Mouse (Mus musculus) cerebellum, adult 18-20 months (tissue): Measurements from ENCODE around the gene Neurl4.
A peak's percentile ranks its signal among the peaks of the same experiment; 100 is the strongest.

Source experiments
- DNase-seq, 2 experiments: peaks; one replicate each; pipeline ENCODE4 v3.0.0; 2021

The Neurl4 gene

DNA sequence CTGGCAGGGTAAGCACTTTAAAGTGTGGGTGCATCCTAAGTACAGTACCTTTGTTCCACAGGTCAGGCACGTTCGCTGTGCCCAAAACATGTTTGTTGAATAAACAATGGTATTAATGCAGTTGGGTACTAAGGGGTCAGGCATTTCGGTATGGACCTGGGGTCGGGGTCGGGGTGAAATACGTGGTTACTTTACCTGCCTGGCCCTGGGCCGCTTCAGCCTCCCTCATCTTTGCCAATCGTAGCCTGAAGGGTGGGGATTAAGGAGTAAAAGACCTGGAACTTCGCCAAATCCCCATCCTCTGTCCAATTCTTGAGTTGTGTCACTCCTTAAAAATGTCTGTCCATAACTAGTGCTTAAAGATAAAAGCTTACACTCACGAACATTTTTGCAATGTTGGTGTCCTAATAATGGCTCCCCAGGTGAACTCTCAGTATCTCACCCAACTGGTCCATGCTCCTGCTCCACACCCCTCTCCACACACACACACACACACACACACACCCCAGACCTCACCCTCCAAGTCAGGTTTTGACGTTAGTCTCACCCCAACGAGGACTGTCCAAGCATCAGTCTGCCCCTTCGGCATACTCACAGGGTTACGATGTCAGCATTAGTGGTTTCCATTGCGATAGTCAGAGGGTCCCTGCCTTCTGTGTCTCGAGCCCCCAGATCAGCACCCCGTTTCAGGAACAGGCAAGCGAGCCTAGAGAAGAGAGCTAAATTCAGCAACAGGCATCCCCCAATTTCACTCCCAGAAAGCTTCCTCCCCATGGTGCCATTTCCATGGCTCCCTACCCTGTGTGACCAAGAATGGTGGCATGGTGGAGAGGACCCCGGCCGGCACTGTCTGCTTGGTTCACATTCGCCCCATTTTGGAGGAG lies 18.8 kb upstream of the Neurl4 start:
- no peak for DNase-seq

DNA sequence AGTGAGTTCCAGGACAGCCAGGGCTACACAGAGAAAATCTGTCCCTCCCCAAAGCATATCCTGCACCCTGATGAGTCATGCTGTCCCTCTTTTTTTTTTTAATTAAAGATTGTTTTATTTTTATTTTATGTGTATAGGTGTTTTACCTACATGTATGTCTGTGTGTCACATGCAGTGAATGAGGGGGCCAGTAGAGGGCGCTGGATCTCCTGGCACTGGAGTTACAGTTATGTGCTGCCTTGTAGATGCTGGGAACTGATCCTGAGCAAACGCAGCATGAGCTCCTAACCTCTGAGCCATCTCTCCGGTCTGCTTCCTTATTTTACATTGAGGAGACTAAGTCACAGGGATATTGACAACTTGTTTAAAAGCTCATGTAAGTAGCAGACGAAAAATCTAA lies 17.8 kb upstream of the Neurl4 start:
- DNase-seq = peak; percentile 30 to 51

DNA sequence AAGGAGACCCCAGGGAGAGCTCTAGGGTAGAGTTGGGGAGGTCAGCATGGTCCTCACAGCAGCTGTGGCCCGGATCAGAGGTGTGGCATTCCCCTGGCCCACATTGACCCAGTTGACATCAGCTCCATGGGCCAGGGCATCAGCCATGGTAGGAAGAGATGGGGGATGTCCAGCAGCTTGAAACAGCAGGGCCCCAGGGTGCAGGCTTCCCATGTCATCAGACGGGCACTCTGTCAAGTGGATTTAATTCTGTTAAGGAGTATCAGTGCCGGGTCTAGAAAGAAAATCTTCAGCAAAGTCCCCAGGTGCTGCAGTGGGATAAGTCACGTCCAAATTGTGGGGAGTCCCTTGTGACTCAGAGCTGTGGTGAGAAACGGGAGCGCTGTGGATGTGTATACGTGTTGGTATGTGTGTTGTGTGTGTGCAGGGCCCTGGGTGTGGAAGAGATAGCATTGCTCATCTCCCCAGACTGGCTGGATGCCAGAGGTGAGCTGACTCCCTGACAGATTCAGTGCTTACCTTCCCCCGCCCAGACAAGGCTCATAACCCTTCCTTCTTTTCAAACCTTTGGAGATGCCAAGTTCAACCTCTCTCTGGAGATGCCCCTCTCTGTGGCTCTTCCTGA lies 17.2 kb upstream of the Neurl4 start:
- DNase-seq = no peak

DNA sequence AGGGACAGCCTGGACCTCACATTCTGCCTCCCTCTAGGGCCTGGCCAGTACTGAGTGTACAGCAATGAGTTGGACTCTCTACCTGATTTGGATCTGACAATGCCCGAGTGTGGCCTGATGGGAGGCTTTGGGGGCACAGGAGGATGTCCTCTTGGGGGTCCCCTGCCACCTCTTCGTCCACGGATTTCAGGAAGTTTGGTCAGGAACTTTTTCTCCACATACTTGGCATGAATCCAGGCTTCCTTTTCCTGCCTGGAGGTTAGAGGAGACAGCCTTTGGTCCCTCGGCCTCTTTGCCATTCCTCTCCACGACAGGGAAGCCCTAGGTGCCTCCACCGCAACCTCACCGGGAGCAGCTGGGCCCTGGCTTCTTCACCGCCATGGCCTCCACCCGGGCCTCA lies 16.6 kb upstream of the Neurl4 start:
- no peak for DNase-seq

DNA sequence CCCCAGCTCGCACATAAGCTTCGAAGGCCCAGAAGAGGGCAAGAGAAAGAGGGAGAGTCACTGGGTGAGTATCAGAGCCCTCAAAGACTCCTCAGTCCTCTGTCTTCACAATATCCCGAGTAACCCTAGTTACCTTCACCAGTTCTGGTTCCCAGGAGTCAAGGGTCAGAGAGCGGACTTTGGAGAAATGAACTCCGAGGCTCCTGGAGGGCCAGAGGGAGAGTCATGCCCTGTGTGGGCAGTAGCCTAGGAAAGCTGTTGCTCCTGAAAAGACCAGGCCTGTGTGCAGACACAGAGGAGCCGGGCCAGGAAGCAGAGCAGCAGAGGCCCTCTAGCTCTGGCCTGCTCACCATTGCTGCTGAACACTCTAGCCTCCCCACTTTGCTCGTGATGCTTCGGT lies 16.2 kb upstream of the Neurl4 start:
- DNase-seq = no peak

DNA sequence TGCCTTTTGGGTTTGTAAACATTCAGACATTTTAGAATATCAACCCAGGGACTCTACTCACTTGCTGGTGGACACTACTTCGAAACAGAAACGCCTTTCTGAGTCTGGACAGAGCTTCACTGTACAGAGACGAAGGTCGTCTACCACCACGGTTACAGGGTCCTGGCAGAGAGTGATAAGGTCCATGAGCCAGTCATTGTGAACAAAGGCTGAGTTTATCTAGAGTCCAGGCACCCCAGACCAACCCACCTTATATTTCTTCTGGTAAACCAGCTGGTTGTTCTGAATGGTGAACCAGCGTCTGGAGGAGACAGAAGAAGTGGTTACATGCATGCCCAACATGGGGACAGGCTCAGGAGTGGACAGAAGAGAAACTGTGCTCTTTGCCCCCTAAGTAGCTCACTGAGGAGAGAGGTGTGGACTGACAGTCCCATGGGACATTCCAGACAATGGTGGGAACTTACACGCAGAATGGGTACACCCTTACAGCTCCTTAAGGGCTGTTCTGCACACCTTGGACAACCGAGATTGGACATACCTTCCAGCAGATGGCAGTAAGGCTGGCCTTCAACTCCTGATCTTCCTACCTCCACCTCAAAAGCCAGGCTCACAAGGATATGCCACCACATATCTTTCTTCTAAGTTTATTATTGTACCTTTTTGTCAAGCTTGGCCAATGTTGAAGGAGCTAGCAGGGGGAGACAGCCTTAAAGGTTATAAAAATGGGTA lies 13.8 kb upstream of the Neurl4 start:
- no peak for DNase-seq

DNA sequence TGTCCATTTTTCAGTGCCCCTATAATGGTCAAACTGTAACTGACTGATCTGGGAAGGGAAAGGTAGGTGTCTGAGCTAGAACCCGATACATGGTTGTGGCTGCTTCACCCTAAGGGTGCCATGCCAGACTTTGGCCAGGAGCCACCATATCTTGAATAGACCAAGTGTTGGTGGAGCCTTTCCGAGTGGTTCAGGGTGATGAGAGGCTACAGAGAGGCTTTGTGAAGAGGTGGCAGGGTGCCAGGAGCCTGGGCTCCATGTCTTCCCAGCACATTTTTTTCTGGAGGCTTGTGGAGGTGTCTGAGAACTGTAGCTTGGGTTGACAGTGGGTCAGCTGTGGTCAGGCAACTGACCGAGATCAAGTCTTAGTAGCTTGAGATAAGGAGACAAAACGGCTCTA lies 9.4 kb upstream of the Neurl4 start:
- DNase-seq = no peak

DNA sequence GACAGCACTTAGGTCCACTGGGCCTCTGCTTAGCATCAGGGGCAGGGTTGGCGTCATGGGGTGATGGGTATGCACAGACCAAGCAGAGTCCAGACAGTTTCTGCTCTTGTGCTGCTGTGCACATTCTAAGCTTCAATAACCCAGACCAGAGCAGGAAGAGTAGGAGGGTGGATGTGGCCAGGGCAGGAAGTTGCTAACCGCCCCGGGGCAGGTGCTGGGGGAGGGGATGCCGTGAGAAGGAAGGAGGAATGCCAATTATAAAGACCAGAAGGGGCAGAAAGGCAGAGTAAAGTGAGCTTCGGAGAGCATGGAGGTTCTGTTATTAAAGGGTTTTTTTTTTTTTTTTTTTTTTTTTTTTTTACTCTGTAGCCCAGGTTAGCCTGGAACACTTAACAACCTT lies 6.2 kb upstream of the Neurl4 start:
- no peak for DNase-seq

DNA sequence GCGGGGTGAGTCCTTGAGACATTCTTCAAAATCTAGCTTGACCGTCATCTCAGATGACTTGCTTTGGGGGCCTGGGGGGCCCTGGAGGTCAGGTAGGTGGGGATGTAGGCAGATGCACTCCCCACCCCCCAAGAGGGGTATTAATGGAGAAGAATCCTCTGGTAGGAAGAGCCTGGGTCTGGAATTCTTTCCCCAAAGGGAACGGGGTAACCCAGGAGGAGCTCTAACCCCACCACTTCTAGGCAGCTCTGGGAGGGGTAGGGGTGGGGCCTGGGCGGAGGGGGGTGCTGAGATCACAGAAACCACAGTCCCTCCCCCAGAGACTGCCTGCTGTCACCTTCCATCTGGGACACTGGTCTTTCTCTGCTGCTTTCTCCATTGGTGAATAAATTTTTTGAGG lies 5.6 kb upstream of the Neurl4 start, which contains the start of gene Acap1:
Gene Acap1, minus strand, starts transcription at position 249 of the 400 bp plus-strand sequence.
- DNase-seq = no peak

DNA sequence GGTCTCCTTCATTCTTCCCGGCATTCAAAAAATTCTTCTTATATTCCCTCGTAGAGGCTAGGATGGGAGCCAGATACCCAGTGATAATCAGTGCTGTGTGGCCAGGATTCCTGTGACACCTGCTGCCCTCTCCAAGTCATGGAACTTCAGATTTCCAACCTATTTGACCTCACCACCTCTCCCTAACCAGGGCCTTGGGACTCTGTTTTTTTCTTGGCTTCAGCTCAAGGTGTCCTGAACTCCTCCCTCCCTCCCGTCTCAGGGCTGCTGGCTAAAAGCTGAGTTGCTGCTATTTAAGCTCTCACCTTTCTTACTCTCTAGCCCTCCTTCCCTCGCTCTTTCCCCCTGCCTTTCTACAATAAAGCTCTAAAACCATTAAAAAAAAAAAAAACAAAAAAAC lies 1.0 kb upstream of the Neurl4 start:
- no peak for DNase-seq

DNA sequence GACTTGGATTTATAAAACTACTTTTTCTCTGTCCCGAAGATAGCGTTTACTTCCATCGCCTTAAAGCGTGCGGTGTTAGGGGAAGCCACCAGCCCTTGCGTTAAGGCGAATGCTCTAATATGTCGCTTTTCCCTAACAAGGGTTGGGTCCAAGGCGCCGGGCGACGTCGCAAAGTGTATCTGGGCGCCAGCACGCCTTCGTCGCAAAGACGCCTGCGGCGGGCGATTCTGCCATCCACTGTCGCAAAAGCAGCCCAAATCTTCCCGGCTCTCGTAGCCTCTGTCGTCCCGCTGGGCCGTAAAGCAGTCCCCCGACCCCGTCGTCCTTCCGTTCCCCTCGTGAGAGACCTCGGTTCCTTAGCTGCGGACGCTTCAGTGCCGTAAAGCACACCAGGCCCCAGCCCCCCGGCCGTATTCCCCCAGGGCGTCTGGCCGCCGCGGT lies 554 bp downstream of the Neurl4 start:
- peak; percentile 94 to 95 for DNase-seq

DNA sequence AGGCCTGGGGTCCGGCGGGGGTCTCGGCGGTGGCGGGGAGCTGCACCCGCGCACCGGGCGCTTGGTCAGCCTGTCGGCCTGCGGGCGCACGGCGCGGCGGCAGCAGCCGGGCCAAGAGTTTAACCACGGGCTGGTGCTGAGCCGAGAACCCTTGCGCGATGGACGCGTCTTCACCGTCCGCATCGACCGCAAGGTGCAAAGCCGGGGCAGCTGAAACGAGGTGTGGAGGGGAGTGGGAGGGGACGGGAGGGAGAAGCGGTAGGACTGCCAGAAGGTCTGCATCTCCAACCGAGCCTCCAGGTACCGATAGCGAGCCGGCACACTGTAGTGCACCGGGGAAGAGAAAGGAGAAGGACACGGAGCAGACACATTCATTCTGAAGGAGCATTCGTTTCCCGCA lies 1.1 kb downstream of the Neurl4 start:
- peak in 1 of 2 experiments; percentile 30 for DNase-seq

DNA sequence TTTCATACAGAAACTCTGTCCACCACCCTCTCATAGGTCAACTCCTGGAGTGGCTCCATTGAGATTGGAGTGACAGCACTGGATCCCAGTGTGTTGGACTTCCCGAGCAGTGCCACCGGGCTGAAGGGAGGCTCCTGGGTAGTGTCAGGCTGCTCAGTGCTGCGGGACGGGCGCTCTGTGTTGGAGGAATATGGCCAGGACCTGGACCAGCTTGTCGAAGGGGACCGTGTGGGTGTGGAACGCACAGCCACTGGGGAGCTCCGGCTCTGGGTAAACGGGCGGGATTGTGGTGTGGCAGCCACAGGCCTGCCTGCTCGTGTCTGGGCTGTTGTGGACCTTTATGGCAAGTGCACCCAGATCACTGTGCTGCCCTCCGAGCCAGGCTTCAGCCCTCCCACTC lies 2.1 kb downstream of the Neurl4 start:
- DNase-seq = no peak

DNA sequence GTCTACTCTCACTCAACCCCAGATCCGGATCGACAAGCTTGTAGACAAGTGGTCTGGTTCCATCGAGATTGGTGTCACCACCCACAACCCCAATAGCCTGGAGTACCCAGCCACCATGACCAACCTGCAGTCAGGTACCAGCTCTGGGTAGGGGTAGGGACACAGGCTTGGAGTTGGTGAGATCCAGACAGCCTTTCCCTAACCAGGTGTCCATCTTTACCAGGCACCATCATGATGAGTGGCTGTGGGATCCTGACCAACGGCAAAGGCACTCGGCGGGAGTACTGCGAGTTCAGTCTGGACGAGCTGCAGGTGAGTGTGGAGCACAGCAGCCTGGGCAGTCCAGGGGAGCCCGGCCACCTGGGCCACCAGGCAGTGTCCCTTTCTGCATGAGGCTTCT lies 3.4 kb downstream of the Neurl4 start:
- DNase-seq = no peak

DNA sequence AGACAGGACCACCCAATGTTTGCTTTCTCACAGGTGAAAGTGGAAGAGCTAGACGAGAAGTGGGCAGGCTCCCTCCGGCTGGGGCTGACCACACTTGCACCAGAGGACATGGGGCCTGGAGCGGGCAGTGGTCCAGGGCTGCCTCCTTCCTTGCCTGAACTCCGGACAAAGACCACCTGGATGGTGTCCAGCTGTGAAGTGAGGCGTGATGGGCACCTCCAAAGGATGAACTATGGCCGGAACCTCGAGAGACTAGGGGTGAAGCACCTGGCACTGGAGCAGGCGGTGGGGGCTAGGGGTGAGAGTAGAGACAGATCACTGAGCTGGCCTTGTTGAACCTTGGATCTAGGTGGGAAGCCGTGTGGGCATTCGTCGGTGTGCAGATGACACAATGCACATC lies 7.8 kb downstream of the Neurl4 start:
- no peak for DNase-seq

DNA sequence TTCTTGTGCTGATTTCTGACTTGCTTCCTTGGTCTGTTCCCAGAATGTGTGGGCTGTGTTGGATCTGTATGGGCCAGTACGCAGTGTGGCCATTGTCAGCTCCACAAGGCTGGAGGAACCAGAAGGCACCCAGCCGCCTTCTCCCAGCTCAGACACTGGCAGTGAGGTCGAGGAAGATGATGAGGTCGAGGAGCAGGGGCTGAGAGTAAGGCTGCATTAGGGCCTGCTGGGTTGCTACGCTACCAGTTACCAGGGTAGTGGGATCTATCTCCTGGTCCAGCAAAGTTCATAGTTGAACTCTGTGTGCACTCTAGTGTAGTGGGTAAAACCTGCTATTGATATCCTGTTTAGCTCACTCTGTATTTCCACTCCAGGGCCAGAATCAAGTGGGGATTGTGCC lies 8.3 kb downstream of the Neurl4 start:
- DNase-seq = no peak

DNA sequence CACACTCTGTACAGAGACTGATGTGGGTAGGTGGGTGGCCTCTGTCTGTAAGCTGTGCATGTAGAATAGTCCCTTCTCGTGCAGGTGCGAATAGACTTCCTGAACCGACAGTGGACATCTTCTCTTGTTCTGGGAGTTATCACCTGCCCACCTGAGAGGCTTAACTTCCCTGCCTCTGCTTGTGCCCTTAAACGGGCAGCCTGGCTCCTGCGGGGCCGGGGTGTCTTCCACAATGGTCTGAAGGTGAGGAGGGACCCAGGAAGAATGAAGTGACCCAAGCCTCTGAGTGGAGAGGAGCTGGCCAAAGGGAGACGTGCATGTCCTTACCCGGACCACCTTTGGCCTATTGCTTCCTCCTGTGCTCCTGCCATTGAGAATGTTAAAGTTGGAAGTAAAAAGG lies 9.3 kb downstream of the Neurl4 start:
- DNase-seq = no peak

DNA sequence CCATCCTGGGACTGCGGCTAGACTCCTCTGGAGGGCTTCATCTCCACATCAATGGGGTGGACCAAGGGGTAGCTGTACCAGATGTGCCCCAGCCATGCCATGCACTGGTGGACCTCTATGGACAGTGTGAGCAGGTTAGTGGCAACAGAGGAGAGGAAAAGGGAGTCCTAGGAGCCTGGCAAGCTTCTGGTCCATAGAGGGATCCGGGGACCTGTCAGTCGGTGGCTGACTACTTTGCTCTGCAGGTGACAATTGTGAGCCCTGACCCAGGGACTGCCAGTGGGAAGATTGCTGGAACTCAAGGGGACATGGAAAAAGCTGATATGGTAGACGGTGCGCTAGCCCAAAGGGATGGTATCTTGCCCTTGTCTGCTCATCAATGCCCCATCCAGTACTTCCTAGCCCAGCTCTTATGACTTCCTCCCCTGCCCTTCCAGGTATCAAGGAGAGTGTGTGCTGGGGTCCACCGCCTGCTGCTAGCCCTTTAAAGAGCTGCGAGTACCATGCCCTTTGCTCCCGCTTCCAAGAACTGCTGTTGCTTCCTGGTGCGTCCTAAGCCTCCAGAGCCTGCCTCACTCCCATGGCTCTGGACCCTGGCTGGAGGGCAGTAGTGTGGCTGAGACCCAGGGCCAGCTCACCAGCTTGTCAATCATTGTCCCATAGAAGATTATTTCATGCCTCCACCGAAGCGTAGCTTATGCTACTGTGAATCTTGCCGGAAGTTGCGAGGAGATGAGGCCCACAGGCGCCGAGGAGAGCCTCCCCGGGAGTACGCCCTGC lies 10.1 kb downstream of the Neurl4 start:
- no peak for DNase-seq

DNA sequence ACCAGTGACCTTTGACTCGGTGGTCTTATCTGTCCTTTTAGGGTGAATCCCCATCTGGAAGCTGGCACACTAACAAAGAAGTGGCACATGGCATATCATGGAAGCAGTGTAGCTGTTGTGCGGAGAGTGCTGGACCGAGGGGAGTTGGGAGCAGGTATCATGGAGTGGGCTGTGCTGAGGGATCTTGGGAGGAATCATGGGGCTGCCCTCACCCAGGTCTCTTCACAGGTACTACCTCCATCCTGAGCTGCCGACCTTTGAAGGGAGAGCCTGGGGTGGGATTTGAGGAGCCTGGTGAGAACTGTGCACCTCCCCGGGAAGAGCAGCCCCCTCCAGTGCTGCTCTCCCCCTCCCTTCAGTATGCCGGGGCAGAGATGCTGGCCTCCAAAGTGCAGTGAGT lies 10.8 kb downstream of the Neurl4 start:
- no peak for DNase-seq

DNA sequence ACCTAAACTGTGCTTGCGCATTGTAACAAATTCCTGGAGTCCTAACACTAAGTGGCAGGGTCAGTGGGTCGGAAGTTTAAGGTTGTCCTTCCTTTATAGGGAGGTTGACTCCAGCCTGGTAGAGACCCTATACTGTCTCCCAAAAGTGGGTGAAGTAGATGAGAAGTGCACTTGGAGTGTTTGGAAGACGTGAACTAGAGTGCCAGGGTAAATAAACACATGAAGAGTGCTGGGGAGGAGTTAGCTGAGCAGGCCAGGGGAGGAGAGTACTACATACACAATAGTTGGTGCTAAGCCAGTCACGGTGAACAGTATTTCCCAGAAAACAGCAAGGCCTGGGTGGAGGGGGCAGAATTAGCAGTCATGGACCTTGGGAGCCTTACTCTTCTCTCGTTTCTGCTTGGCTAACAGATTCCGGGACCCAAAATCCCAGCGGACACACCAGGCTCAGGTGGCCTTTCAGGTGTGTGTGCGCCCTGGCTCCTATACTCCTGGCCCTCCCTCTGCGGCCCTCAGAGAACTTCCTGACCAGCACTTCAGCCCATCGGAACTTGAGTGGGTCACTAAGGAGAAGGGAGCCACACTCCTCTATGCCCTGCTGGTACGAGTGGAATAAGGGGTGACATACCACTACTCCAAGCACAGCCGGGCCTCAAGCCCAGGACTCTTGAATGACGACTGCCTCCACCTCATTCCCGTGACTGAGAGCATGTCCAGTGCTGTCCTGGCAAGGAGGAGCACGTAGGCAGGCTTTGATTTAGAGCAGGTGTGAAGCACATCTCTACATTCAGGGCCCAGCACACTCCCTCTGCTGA lies 12.1 kb downstream of the Neurl4 start:
- no peak for DNase-seq

DNA sequence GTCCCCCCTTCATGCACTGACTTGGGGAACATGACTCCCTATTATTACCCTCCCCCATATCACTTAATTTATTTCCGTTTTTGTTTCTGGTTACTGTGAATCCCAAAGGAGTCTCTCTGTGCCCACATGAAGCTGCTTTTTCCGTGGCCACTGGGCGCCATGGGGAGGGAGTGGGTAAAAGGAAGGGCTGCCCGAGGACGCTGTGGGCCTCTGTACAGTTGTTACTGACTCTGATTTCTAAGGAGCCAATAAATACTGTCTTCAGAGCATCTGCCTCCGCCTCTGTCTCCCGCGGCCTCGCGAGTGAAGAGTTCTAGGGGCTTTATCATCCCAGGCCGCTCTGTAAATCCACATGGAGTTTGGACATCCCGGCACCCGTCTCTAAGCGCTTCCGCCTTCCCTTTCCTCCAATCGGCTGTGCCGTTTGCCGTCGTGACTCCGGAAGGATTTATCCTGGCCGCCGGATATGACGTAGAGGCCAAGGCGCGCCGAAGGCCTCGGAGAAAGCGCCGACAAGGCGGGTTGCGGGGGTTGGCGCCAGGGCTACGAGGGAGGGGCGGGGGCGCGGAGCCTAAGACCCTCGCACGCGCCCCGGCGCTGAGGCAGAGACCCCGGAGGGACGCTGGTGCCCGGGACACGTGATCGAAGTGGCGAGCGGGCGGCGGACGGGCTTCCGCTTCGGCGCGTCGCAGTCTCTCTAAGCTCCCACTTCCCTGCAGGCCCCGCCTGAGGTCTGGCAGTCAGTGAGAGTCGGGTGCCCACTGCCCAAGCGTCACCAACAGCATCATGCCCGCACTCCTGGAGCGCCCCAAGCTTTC lies 12.9 kb downstream of the Neurl4 start, which contains the start of gene Gps2:
Gene Gps2, plus strand, starts transcription at position 335 of the 818 bp plus-strand sequence.
- DNase-seq = peak; percentile 92 to 95
